Mouse (Mus musculus) neutrophil, adult 59 days (primary cell): ENCODE measurements around the gene Bdp1. TPM values are rescaled to one million over a fixed set of nuclear protein-coding genes. Genes with fewer than 3 reads are reported as not detected.

Experiments
- total RNA-seq, 2 experiments: library from RNA; stranded (reverse); gene quantifications; 1 replicate in 1 of 2; 2 replicates in 1 of 2; pipeline ENCODE4 v1.2.4; 2023

Bdp1 gene
- 10 to 100 TPM; 31.5 to 38.3 TPM for total RNA-seq

DNA sequence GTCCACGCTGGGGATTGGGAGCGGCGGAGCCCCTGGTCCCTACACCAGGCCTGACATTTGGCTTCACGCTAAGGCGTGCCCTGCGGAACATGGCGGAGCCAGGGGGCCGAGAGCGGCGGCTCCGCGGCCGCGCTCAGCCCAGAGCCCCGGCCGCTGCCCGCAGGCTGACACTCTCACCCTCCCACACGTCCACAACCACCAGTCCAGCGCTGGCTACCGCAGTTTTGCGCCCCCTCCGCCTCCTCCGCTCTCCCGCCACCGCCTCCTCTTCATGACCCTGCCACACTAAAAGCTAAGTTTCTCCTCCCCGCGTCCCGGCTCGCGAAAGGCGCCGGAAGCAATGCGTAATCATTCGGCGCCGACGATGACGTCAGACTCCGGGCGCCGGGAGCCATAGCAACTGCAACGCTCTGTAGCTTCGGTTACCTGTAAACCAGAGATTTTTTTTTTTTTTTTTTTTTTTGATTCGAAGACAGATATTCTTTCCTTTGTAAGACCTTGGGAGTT lies at the start of gene Bdp1:
Bdp1 (minus strand) TSS at position 323 of the 507 bp plus-strand sequence.

GRCm38 (mm10) chr13:100124423-100125257 lies 20.8 kb upstream of the Bdp1 start, which contains the start of gene Smn1:
Gene Smn1 (plus strand): TSS chr13:100124852.

DNA sequence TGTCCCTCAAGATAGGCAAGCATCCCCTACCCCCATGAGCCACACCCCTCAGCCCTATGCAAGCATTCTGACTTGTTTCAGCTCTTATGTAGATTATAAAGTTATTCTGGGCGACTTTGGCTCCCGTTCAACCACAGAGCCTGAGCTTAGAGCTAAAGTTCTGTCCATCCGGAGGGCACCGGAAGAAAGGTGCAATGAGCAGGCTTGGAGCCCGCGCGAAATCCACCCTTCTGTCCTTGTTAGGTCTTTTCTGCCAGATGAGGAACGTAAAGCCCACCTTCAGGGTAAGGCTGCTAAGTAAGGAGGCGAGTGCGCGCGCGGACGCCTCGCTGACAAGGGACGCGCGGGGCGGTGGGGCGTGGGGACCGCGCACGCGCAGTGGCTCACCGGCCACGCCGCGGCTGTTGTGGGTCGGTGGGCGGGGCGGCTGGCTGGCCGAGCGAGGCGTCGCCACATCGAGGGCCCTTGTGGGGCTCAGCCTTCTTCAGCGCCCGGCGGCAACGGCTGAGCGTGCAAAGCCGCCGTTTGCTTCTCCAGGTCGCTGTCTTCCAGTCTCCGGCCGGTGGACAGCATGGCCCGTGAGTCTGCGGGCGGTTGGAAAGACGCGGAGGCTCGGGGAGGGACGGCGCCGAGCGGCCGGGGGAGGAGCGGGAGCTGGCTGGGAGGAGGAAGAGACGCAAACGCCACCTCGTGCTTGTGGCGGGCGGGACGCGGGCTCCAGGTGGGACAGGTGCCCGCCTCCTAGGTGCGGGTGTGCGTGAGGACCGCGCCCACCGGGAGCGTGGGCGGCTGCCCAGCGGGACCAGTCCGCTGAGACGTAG lies 4.0 kb upstream of the Bdp1 start, which contains the start of gene Serf1:
Serf1 (plus strand) TSS at position 361 of the 821 bp plus-strand sequence.

GRCm38 (mm10) chr13:100014906-100015895 lies 88.7 kb downstream of the Bdp1 start, which contains the start of gene Mccc2:
Gene Mccc2 (minus strand): TSS chr13:100015639.

Other genes with a start within 250 kb of the Bdp1 start
- gene Cartpt, start 203.0 kb downstream of the Bdp1 start, total RNA-seq: not detected
- 1 to 10 TPM; 3.7 to 6.4 TPM for gene Mccc2, start 88.4 kb downstream of the Bdp1 start, total RNA-seq
- 1 to 10 TPM; 1.5 to 1.6 TPM for gene Serf1, start 3.9 kb upstream of the Bdp1 start, total RNA-seq
- gene Smn1, start 20.8 kb upstream of the Bdp1 start, total RNA-seq: 10 to 100 TPM; 45.5 to 51.3 TPM
- gene Naip2, start 98.0 kb upstream of the Bdp1 start, total RNA-seq: 10 to 100 TPM; 47.6 to 56.2 TPM
- 10 to 100 TPM; 24.8 to 29.5 TPM for gene Naip5, start 142.3 kb upstream of the Bdp1 start, total RNA-seq
- 10 to 100 TPM; 16.9 to 21.4 TPM for gene Naip6, start 213.6 kb upstream of the Bdp1 start, total RNA-seq